Mouse (Mus musculus): ENCODE data around the gene Nfxl1. TPM values are rescaled to one million over a fixed set of nuclear protein-coding genes. Genes with fewer than 3 reads are reported as not detected.

Gene Nfxl1
- total and polyA plus RNA-seq, 3 experiments: 8.9 to 17.1 (median 13.5) TPM

GRCm38 (mm10) chr5:72603138-72603537 lies 43.7 kb upstream of the Nfxl1 start:
- H3K9ac ChIP-seq (ENCODE audit: insufficient read depth, low read depth): no peak overlapping the region
- H3K36me3 ChIP-seq (replicated peaks in 1 of 2; ENCODE audit: control insufficient read depth in 1 of 2, insufficient read depth in 1 of 2, low read length in 1 of 2): no peaks in the 10 kb centered on the region
- H3K79me2 ChIP-seq (replicated peaks; ENCODE audit: control insufficient read depth, extremely low read depth, insufficient read depth, poor library complexity, severe bottlenecking): no peaks in the 10 kb centered on the region
- H3K9me3 ChIP-seq (replicated peaks; ENCODE audit: low read length): no peaks in the 10 kb centered on the region
- no peak overlapping the region for H3K4me3 ChIP-seq (replicated peaks in 1 of 3; ENCODE audit: low read depth in 2 of 3, low read length in 2 of 3, poor library complexity in 1 of 3)
- no peak for DNase-seq (ENCODE audit: extremely low read depth)
- TF ChIP-seq GABPA (IDR thresholded peaks at IDR 0.05; ENCODE audit: insufficient replicate concordance, low read depth, low read length): no peak
- TF ChIP-seq POLR2A (IDR thresholded peaks at IDR 0.05; ENCODE audit: low read depth, low read length): no peak
- TF ChIP-seq NELFE (IDR thresholded peaks at IDR 0.05; ENCODE audit: low read depth, low read length): no peak
- no peak for TF ChIP-seq POLR2AphosphoS2 (IDR thresholded peaks at IDR 0.05; ENCODE audit: low read depth, low read length)
- TF ChIP-seq RAD21 (IDR thresholded peaks at IDR 0.05; ENCODE audit: low read depth, low read length): no peak
- no peak for TF ChIP-seq MYC (IDR thresholded peaks at IDR 0.05; ENCODE audit: low read depth, low read length)
- TF ChIP-seq RCOR1 (conservative IDR thresholded peaks at IDR 0.05; ENCODE audit: low read depth, low read length): no peak
- TF ChIP-seq TBP (conservative IDR thresholded peaks at IDR 0.05; ENCODE audit: low read depth, low read length): no peak
- TF ChIP-seq CHD1 (IDR thresholded peaks at IDR 0.05; ENCODE audit: low read depth, low read length): no peak
- no peak for TF ChIP-seq ELF1 (IDR thresholded peaks at IDR 0.05; ENCODE audit: low read depth, low read length)
- TF ChIP-seq KAT2A (IDR thresholded peaks at IDR 0.05; ENCODE audit: insufficient replicate concordance, low read length): no peak
- TF ChIP-seq CTCF (conservative IDR thresholded peaks at IDR 0.05 in 1 of 2, IDR thresholded peaks at IDR 0.05 in 1 of 2; ENCODE audit: low read depth in 2 of 2, low read length in 2 of 2): no peak
- no peak for TF ChIP-seq PAX5 (IDR thresholded peaks at IDR 0.05; ENCODE audit: low read length)
- no peak for TF ChIP-seq JUN (IDR thresholded peaks at IDR 0.05; ENCODE audit: insufficient read depth, low read depth, low read length)
- TF ChIP-seq BHLHE40 (IDR thresholded peaks at IDR 0.05; ENCODE audit: low read depth, low read length): no peak
- TF ChIP-seq HCFC1 (IDR thresholded peaks at IDR 0.05; ENCODE audit: low read depth, low read length): no peak
- TF ChIP-seq MXI1 (IDR thresholded peaks at IDR 0.05; ENCODE audit: low read depth, low read length): no peak
- TF ChIP-seq SMC3 (IDR thresholded peaks at IDR 0.05; ENCODE audit: low read depth, low read length): no peak
- TF ChIP-seq ZKSCAN1 (IDR thresholded peaks at IDR 0.05; ENCODE audit: borderline replicate concordance, low read depth, low read length): no peak
- dilution Hi-C loops (cut with MboI; ENCODE audit: extremely low pct_ligation_motif_present, extremely low pct_unique_long_range_greater_than_20kb, low sequenced_read_pairs) (no loop called here), in situ Hi-C loops (cut with MboI; ENCODE audit: low pct_ligation_motif_present, low pct_unique_long_range_greater_than_20kb, low sequenced_read_pairs) (loop anchor here (25.0 kb wide), 1 partner anchor 241 kb away; no protein-coding TSS in a partner anchor)
- H3K4me2 ChIP-seq (ENCODE audit: insufficient read depth, low read depth, poor library complexity, severe bottlenecking): no peak overlapping the region
- H3K4me1 ChIP-seq (ENCODE audit: control insufficient read depth in 1 of 2, insufficient read depth in 2 of 2): peaks cover 0 to 6% of the 10 kb centered on the region in 2 experiments; a peak in 1 of 4 replicates
- H3K27ac ChIP-seq (ENCODE audit: insufficient read depth, low read depth): no peak overlapping the region
- H3K27me3 ChIP-seq (replicated peaks): no peaks in the 10 kb centered on the region

- DNase-seq (ENCODE audit: extremely low read depth): peak; percentile 84
- peaks cover 0 to 6% of the 10 kb centered on the region in 2 experiments; a peak in 1 of 4 replicates for H3K4me1 ChIP-seq (ENCODE audit: control insufficient read depth in 1 of 2, insufficient read depth in 2 of 2)
- dilution Hi-C loops (cut with MboI; ENCODE audit: extremely low pct_ligation_motif_present, extremely low pct_unique_long_range_greater_than_20kb, low sequenced_read_pairs) (no loop called here), in situ Hi-C loops (cut with MboI; ENCODE audit: low pct_ligation_motif_present, low pct_unique_long_range_greater_than_20kb, low sequenced_read_pairs) (loop anchor here (25.0 kb wide), 1 partner anchor 239 kb away; no protein-coding TSS in a partner anchor)
- H3K27me3 ChIP-seq (replicated peaks): no peaks in the 10 kb centered on the region
- H3K79me2 ChIP-seq (replicated peaks; ENCODE audit: control insufficient read depth, extremely low read depth, insufficient read depth, poor library complexity, severe bottlenecking): no peaks in the 10 kb centered on the region
- no peak for TF ChIP-seq ZC3H11A (IDR thresholded peaks at IDR 0.05; ENCODE audit: low read depth, low read length)
- no peak for TF ChIP-seq JUN (IDR thresholded peaks at IDR 0.05; ENCODE audit: insufficient read depth, low read depth, low read length)
- no peak for TF ChIP-seq MEF2A (IDR thresholded peaks at IDR 0.05; ENCODE audit: borderline replicate concordance, low read depth, low read length)
- TF ChIP-seq NRF1 (IDR thresholded peaks at IDR 0.05; ENCODE audit: low read depth, low read length): no peak
- TF ChIP-seq MXI1 (IDR thresholded peaks at IDR 0.05; ENCODE audit: low read depth, low read length): no peak
- no peak for TF ChIP-seq NELFE (IDR thresholded peaks at IDR 0.05; ENCODE audit: low read depth, low read length)
- TF ChIP-seq UBTF (IDR thresholded peaks at IDR 0.05; ENCODE audit: low read depth, low read length): no peak
- no peak for TF ChIP-seq MYC (IDR thresholded peaks at IDR 0.05; ENCODE audit: low read depth, low read length)
- no peak for TF ChIP-seq POLR2AphosphoS2 (IDR thresholded peaks at IDR 0.05; ENCODE audit: low read depth, low read length)
- TF ChIP-seq TBP (conservative IDR thresholded peaks at IDR 0.05; ENCODE audit: low read depth, low read length): no peak
- TF ChIP-seq BHLHE40 (IDR thresholded peaks at IDR 0.05; ENCODE audit: low read depth, low read length): no peak
- TF ChIP-seq ETS1 (conservative IDR thresholded peaks at IDR 0.05; ENCODE audit: low read depth, low read length): no peak
- peak; percentile 48 for TF ChIP-seq RAD21 (IDR thresholded peaks at IDR 0.05; ENCODE audit: low read depth, low read length)
- TF ChIP-seq MAX (IDR thresholded peaks at IDR 0.05; ENCODE audit: low read length): no peak
- TF ChIP-seq USF2 (conservative IDR thresholded peaks at IDR 0.05; ENCODE audit: low read depth, low read length): no peak
- peak in 1 of 2 experiments; percentile 77; a peak in 2 of 4 replicates for TF ChIP-seq CTCF (conservative IDR thresholded peaks at IDR 0.05 in 1 of 2, IDR thresholded peaks at IDR 0.05 in 1 of 2; ENCODE audit: low read depth in 2 of 2, low read length in 2 of 2)
- TF ChIP-seq KAT2A (IDR thresholded peaks at IDR 0.05; ENCODE audit: insufficient replicate concordance, low read length): no peak
- TF ChIP-seq TCF12 (IDR thresholded peaks at IDR 0.05; ENCODE audit: low read depth, low read length): no peak
- TF ChIP-seq SMC3 (IDR thresholded peaks at IDR 0.05; ENCODE audit: low read depth, low read length): peak; percentile 70
- no peak overlapping the region for H3K4me3 ChIP-seq (replicated peaks in 1 of 3; ENCODE audit: low read depth in 2 of 3, low read length in 2 of 3, poor library complexity in 1 of 3)
- no peak overlapping the region for H3K9ac ChIP-seq (ENCODE audit: insufficient read depth, low read depth)
- no peaks in the 10 kb centered on the region for H3K9me3 ChIP-seq (replicated peaks; ENCODE audit: low read length)
- no peaks in the 10 kb centered on the region for H3K36me3 ChIP-seq (replicated peaks in 1 of 2; ENCODE audit: control insufficient read depth in 1 of 2, insufficient read depth in 1 of 2, low read length in 1 of 2)
- no peak overlapping the region; the same call in 1 of the 2 replicates for H3K4me2 ChIP-seq (ENCODE audit: insufficient read depth, low read depth, poor library complexity, severe bottlenecking)
- H3K27ac ChIP-seq (ENCODE audit: insufficient read depth, low read depth): no peak overlapping the region
Observed at GRCm38 (mm10) chr5:72601006-72601405, 41.5 kb upstream of the Nfxl1 start.
